20 mouse cellular contexts compared by ENCODE assay signal in the genomic region with DNA sequence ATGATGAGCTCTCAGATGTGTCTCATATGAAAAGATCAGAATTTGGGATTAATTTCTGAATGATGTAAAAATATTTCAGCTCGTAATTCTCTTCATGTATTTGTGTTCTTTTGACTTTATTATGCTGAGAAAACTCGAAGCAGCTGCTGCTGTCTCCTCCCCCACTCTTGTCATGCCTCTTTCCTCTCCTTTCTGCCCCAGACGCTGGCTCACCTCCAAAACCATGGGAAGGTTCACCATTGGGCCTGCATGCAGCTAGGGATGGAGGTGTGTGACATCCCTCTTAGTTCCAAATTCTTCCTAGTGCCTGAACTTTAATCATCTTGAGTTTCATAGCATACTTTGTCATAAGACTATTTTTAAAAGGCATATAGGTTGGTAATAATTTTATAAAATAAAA.
A peak's percentile ranks its signal among the peaks of the same experiment; 100 is the strongest.
DNase-seq lines count a peak whose midpoint lies in the region; ATAC-seq and TF ChIP-seq lines count a peak whose summit lies in the region.
"Had no signal": no experiment of that assay in that cellular context is flagged by ENCODE, and none has a peak within 500 bp of the region (broad histone marks: within the 10 kb centered on the region; RNA-seq: fewer than 3 reads in every experiment).

No protein-coding gene starts in this region.

- no peak overlapping the region for H3K27ac ChIP-seq in hindbrain, postnatal 0 days
- H3K27ac ChIP-seq in hindbrain, embryonic 16.5 days (ENCODE audit: low read depth, low read length) = no peak overlapping the region
- H3K27ac ChIP-seq in lung, embryonic 14.5 days (ENCODE audit: low read depth) = no peak overlapping the region
- H3K27ac ChIP-seq: embryonic facial prominence, embryonic 12.5 days; forebrain, embryonic 12.5 days; heart, embryonic 13.5 days; hindbrain, embryonic 15.5 days had no signal

- TF ChIP-seq POLR2A in brain, embryonic 14.5 days (IDR thresholded peaks at IDR 0.05; ENCODE audit: borderline replicate concordance, extremely low read depth, insufficient read depth, insufficient read length, poor library complexity, severe bottlenecking) = no peak

- no peak for TF ChIP-seq CTCF in hindbrain, postnatal 0 days (IDR thresholded peaks at IDR 0.05; ENCODE audit: low read depth)
- TF ChIP-seq CTCF in lung, embryonic 14.5 days (IDR thresholded peaks at IDR 0.05; ENCODE audit: low read depth) = no peak
- TF ChIP-seq CTCF in brain, embryonic 14.5 days (IDR thresholded peaks at IDR 0.05; ENCODE audit: borderline replicate concordance, extremely low read depth, insufficient read depth, insufficient read length) = no peak

- no peaks in the 10 kb centered on the region for H3K36me3 ChIP-seq in hindbrain, postnatal 0 days (ENCODE audit: insufficient read depth, low read length)
- H3K36me3 ChIP-seq in hindbrain, embryonic 16.5 days (ENCODE audit: control insufficient read depth, insufficient read depth, low read length) = no peaks in the 10 kb centered on the region
- no peaks in the 10 kb centered on the region for H3K36me3 ChIP-seq in lung, embryonic 14.5 days (ENCODE audit: insufficient read depth)
- H3K36me3 ChIP-seq: embryonic facial prominence, embryonic 12.5 days; forebrain, embryonic 12.5 days; G1E; heart, embryonic 13.5 days; hindbrain, embryonic 15.5 days had no signal

- H3K9ac ChIP-seq in hindbrain, postnatal 0 days (replicated peaks; ENCODE audit: low read length) = no peak overlapping the region
- no peak overlapping the region for H3K9ac ChIP-seq in hindbrain, embryonic 16.5 days (ENCODE audit: low read depth, low read length)
- H3K9ac ChIP-seq in lung, embryonic 14.5 days = no peak overlapping the region
- H3K9ac ChIP-seq: embryonic facial prominence, embryonic 12.5 days; forebrain, embryonic 12.5 days; heart, embryonic 13.5 days; hindbrain, embryonic 15.5 days had no signal

- H3K27me3 ChIP-seq in hindbrain, postnatal 0 days (ENCODE audit: insufficient read depth, low read length) = no peaks in the 10 kb centered on the region
- no peaks in the 10 kb centered on the region for H3K27me3 ChIP-seq in hindbrain, embryonic 16.5 days (replicated peaks; ENCODE audit: control insufficient read depth, insufficient read depth, low read length)
- H3K27me3 ChIP-seq in lung, embryonic 14.5 days (ENCODE audit: insufficient read depth, low read length) = no peaks in the 10 kb centered on the region
- H3K27me3 ChIP-seq: embryonic facial prominence, embryonic 12.5 days; hindbrain, embryonic 15.5 days had no signal

- H3K4me3 ChIP-seq in hindbrain, postnatal 0 days (ENCODE audit: low read length) = no peak overlapping the region
- H3K4me3 ChIP-seq in hindbrain, embryonic 16.5 days (ENCODE audit: low read length) = no peak overlapping the region
- H3K4me3 ChIP-seq in lung, embryonic 14.5 days (ENCODE audit: low read depth, low read length) = no peak overlapping the region
- H3K4me3 ChIP-seq: embryonic facial prominence, embryonic 12.5 days; forebrain, embryonic 12.5 days; heart, embryonic 13.5 days; hindbrain, embryonic 15.5 days had no signal

- no peak overlapping the region for H3K4me2 ChIP-seq in hindbrain, postnatal 0 days (ENCODE audit: low read depth, low read length)
- H3K4me2 ChIP-seq in hindbrain, embryonic 16.5 days (ENCODE audit: low read length) = no peak overlapping the region
- H3K4me2 ChIP-seq in lung, embryonic 14.5 days = no peak overlapping the region
- H3K4me2 ChIP-seq: embryonic facial prominence, embryonic 12.5 days; forebrain, embryonic 12.5 days; heart, embryonic 13.5 days; hindbrain, embryonic 15.5 days had no signal

- ATAC-seq in hindbrain, postnatal 0 days = no peak
- ATAC-seq in hindbrain, embryonic 16.5 days = no peak
- ATAC-seq in lung, embryonic 14.5 days (ENCODE audit: insufficient read depth) = no peak
- ATAC-seq: CD4-positive, CD25-positive, alpha-beta regulatory T cell, adult 4 months had no signal

- H3K9me3 ChIP-seq in hindbrain, postnatal 0 days (ENCODE audit: low read length) = no peaks in the 10 kb centered on the region
- no peaks in the 10 kb centered on the region for H3K9me3 ChIP-seq in hindbrain, embryonic 16.5 days (ENCODE audit: control insufficient read depth, low read length)
- H3K9me3 ChIP-seq in lung, embryonic 14.5 days (ENCODE audit: low read depth, low read length) = no peaks in the 10 kb centered on the region
- H3K9me3 ChIP-seq: embryonic facial prominence, embryonic 12.5 days; forebrain, embryonic 12.5 days; heart, embryonic 13.5 days; hindbrain, embryonic 15.5 days had no signal

- peak; percentile 64 to 82 for DNase-seq in cerebellum, postnatal 10 days
- no peak for DNase-seq in cerebellum, adult 11 months
- DNase-seq in hindbrain, postnatal 0 days (ENCODE audit: low spot score) = peak; percentile 61
- DNase-seq in lung, embryonic 14.5 days = peak; percentile 49
- DNase-seq in lung, postnatal 10 days = no peak
- DNase-seq in brain, embryonic 14.5 days (ENCODE audit: low read depth) = peak; percentile 72
- DNase-seq: adrenal gland, adult 8-10 months; adrenal gland, postnatal 36 days; B cell, adult 2 months; cerebellum, adult 18-20 months; gastrocnemius, postnatal 36 days; heart, adult 11 months; heart, postnatal 36 days had no signal

- 25% methylated on average over 3 of the region's 3 CpGs for WGBS in hindbrain, postnatal 0 days
- WGBS in hindbrain, embryonic 16.5 days = 37% methylated on average over 3 of the region's 3 CpGs
- 18% methylated on average over 3 of the region's 3 CpGs for WGBS in lung, embryonic 14.5 days

- no peaks in the 10 kb centered on the region for H3K4me1 ChIP-seq in hindbrain, postnatal 0 days (ENCODE audit: insufficient read depth, low read length)
- H3K4me1 ChIP-seq in hindbrain, embryonic 16.5 days (ENCODE audit: control insufficient read depth, insufficient read depth, low read depth, low read length) = no peaks in the 10 kb centered on the region
- no peaks in the 10 kb centered on the region for H3K4me1 ChIP-seq in lung, embryonic 14.5 days (ENCODE audit: insufficient read depth)
- H3K4me1 ChIP-seq: forebrain, embryonic 12.5 days; hindbrain, embryonic 15.5 days had no signal

Comparison
In these comparisons a context has a peak if more than half of its experiments do, and no peak if none do; other contexts are left out.
1. DNase-seq: peak in cerebellum, postnatal 10 days (2 of 2), hindbrain, postnatal 0 days (single experiment), lung, embryonic 14.5 days (single experiment) and brain, embryonic 14.5 days (single experiment); none in cerebellum, adult 11 months (single experiment) and lung, postnatal 10 days (single experiment).